Mouse (Mus musculus) frontal cortex, adult 2 months (tissue): ENCODE results near the gene Pm20d2. TPM values are rescaled to one million over a fixed set of nuclear protein-coding genes. Genes with fewer than 3 reads are reported as not detected.

Experiments
- DNase-seq, 2 experiments: peaks; one replicate each; pipeline ENCODE4 v3.0.0; 2022; ENCODE audit warnings: low spot score in 1 of 2; ENCODE audit errors: extremely low spot score in 1 of 2
- polyA plus RNA-seq: library from polyadenylated mRNA; depleted of rRNA; stranded (reverse); fragments of >200 nt; gene quantifications from 2 replicates; pipeline ENCODE4 v1.2.3, GENCODE M21; 2012; rRNA removed

Gene Pm20d2
- 3.9 and 4.5 TPM in 2 replicates for polyA plus RNA-seq

DNA sequence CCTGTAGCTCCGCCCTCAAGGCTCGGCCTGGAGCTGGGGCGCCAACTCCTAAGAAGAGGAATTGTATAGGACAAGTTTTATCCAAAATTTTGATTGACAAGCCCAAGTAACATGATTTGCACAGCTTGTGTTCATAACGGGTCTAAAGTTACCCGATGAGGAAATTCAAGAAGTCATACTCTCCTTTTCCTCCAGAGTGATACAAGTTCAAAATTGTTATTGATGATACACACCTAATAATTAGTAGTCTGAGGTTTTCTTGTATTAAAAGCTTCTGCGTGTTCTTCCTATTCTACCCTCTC is at the start of gene Pm20d2:
Pm20d2 (minus strand) TSS at position 3 of the 302 bp plus-strand sequence.
- no peak for DNase-seq

DNA sequence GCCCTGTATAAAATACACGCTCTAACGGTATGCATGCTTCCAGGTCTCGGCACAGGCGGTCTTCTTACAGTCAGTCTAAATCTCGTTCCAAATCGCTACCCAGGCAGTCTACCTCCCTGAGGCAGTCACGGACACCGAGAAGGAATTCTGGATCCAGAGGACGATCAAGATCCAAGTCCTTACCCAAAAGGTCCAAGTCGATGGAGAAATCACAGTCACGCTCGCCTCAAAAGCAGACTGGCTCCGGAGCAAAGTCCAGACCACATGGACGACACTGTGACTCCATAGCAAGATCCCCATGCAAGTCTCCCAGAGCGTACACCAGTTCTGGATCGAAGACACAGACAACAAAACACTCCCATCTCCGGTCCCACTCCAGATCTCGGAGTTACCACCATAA is 41.3 kb upstream of the Pm20d2 start:
- DNase-seq, result no peak

DNA sequence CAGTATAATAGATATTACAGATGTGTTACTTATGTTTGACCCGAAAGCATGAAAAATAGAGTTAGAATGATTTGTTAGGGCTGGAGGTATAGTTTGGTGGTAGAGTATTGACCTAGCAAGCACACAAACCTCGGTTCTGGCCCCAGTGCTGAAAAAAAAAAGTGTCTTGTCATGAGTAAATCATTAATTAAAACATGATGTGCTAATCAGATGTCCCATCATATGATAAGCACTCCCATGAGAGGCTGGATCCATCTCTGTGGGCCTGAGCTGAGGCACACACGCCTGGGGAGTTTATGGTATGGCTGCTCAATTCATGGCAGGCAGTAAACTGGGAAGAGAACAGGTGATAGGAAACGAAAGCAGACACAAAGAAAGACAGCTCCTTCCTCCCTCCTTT is 40.1 kb upstream of the Pm20d2 start:
- DNase-seq, result no peak

DNA sequence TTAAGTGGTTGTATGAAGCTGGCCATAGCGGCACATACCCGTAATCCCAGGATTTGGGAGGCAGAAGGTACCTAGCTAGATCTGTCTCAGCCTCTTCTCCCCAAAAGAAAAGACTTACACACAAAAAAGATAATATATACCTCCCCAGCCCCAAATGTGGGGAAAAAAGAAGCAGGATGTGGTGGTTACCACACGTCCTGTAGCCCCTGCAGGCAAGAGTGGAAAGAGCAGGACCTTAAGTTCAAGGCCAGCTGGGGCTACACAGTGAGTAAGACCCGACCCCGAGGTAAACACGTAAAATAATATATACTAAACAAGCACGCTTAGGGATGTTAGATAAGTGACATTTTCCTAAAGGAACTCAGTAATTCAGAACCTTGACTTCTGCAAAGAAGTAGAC is 37.6 kb upstream of the Pm20d2 start:
- DNase-seq, result no peak

DNA sequence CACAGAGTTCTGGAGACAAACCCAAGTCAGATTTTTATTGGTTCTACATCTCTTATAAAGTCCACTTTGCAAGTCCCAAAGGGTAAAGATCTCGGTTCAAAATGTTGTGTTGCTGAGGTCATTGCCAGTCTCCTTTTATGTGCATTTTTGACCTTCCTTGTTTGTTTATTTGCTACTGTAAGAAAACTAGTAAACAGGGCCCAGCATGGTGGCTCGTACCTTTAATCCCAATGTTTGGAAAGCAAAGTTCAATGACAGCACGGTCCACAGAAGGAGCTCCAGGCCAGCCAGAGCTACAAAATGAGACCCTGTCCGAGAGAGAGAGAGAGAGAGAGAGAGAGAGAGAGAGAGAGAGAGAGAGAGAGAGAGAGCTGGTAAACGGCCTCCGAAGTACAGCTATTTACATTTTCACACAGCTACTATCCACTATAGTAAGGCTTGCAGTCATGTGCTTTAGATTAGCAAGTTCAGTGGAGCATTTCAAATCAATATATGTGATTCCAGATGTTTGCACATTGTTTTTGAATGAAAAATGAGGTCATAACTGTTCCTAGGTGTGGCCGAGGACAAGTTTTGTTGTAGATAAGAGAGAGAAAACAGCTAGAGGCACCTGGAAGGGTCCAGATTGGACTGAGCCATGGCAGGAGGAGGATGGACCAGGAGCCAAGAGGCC is 34.6 kb upstream of the Pm20d2 start:
- DNase-seq, result no peak

DNA sequence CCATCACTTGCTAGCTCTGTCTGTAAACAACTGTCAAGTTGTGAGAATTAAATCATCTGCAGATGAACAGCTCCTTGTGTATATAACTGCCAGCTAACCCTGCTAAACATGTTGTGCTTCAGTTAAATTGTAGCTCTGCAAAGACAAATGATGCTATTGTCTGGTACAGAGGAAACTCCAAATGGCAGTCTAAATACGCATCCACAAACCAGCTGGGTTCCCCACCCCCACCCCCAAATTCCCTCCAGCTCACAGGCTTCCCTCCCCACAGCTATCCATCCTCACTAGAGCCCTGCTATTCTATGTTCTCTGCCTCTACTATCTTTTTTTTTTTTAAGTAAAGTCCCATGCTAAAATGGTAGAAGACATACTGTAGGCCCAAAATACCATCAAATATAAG is 32.3 kb upstream of the Pm20d2 start:
- DNase-seq, result no peak

DNA sequence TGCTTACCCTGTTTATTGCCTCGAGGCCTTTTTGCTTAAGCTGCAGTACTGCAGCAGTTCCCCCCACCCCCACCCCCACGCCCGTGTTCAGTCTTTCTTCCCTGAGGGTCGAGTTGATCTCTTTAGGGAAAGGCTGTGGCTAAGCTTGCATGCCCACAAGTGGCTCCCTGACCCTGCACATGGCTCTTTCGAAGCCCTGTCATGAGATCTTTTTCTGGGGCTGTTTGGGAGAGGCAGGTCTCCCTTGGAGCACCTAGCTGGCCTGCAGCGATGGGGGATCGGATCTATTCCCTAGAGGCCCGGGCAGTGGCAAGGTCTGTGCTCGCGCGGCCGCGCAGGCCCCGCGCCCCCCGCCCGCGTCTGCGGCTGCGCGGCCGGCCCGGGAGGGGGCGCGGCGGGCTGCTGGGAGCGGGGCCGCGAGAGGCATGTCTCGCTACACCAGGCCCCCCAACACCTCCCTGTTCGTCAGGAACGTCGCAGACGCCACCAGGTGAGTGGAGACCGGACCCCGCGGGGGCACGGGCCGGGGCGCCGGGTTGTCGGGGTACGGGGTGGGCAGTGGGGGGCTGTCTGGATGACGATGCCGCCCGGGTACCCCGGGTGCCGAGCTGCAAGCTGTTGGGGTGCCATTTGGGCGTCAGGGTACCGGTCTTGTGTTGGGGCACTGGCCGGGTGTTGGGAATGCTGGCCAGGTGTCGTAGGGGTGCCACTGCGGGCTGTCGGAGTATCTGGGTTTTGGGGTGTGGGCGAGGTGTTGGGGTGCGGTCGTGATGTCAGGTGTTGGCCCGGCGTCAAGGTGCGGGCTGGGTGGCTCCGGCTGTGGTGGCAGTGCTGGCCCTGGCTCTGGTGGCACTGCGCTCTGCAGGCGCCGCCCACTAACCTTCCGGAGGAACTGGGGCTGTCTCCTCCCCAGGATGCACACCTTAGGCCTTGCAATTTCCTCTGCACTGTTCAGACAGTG is 19.6 kb upstream of the Pm20d2 start, which contains the start of gene Srsf12:
Srsf12 (plus strand) TSS at position 111 of the 961 bp plus-strand sequence.
- DNase-seq, result peak; percentile 14 to 57

DNA sequence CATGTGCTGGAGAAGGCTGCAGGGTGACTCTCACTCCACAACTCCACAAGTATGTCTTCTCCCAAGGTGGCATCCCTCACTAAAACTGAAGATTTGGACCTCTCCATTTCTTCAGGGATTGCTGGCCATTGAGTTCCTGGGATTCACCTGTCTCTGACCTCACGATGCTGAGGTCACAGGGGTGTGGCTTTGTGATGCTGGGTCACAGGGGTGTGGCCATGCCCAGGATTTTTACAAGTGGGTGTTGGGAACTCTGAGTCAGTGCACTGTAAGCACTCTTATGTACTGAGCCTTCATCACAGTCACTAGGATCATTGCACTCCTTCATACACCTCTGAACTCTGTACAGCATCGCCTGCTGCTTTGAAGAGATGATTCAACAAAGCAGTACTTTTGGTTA is 18.0 kb upstream of the Pm20d2 start:
- no peak for DNase-seq

DNA sequence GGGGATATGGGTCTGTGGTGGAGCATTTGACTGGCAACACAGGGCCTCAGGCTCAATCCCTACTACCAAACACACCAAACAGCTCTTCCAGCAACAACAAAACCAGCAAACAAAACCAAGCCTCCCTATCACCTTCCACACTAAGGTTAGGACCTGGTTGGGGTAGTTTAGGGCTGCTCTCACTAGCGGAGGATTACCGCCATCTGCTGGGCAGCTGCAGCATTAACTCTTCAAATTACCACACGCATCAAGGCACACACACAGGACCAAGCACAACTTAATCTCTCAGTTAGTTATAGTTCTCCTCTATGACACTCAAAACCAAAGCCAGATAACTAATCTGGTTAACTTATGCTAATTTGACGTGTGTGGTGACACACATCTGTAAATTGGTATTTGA is 15.1 kb upstream of the Pm20d2 start:
- DNase-seq, result peak in 1 of 2 experiments; percentile 67

DNA sequence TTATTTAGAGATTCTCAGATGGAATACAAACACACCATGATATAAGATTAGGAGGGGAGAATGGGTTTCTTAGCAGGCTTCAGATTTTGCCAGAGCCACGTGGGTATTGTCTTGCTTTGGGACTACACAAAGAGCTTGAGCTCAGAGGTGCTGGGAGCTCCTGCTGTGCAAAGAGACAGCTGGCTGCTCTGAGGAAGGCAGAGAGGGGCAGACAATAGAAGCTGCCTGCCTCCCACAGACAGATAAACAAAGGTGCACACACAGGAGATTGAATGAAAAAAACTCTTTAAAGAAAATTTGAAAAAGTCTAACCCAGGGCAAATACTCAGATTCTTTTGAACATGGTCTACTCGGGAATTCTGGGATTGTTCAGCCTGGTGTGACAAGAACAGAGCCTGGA is 8.6 kb upstream of the Pm20d2 start:
- DNase-seq, result no peak

DNA sequence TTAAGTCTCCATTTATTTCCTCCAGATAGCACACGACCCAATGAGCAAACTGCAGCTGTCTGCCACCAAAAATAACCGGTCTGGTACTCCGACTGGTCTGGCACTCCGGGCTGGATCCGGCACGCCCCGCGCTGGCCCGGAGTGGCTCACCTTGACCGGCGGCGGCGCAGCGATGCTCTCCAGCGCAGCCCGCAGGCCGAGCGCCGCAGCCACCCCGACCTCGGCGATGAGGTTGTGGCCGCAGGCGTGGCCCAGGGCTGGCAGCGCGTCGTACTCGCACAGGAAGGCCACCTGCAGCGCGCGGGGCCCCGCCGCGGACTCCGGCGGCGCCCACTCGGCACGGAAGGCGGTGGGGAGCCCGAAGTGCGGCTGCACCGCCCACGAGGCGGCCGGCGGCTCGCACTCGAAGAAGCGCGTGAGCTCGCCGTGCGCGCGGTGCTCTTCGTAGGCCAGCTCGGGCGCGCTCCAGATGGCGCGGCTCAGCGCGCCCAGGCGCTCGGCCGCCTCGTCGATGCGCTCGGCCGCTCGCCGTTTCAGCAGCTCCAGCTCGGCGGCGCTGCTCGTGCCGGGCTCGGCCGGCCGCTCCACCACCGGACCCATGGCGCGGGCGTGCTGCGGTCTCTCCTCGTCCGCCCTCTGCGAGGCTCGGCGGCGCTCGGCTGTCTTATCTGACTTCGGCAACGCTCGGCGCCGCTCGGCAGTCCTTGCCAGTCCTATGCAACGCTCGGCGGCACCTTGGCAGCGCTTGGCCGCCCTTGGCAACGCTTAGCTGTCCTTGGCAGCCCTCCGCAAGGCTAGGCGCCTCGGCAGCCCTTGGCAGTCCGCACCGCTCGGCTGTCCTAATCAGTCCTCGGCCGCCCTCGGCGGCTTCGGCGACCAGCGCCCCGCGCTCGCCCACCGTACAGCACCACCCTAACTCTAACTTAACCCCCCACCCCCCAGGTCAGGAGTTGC is 479 bp downstream of the Pm20d2 start:
- peak; percentile 68 to 86 for DNase-seq

DNA sequence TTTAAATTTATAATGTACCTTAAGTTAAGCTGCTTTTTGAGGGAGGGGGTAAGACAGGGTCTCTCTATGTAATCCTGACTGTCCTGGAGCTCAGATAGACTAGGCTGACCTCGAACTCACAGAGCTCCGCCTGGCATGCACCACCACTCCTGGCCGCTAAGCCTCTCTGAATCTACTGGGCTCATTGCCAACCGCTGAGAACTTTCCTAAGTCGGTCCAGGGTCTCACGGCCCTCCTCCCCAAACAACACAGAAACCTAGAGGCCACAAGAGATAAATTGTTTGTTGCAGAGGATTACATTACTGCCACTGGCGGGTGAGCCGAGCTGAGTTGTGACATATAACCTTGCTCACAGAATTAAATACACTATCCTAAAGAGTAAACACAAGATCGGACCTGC is 1.4 kb downstream of the Pm20d2 start:
- DNase-seq, result peak in 1 of 2 experiments; percentile 25

DNA sequence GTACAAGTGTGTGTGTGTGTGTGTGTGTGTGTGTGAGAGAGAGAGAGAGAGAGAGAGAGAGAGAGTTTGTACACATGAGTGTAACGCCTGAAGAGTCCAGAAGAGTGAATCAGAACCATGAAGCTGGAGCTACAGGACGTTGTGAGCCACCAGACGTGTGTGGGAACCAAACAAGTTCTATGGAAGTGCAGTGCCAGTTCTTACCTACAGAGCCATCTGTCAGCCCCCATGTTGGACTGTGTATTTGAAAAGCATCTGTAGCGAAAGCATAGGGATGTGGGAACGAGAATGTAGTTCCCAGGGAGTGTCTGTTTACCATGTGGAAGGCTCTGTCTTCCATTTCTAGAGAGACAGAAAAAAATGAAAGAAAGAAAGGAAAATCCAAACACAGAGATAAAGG is 6.1 kb downstream of the Pm20d2 start:
- DNase-seq, result peak in 1 of 2 experiments; percentile 34

DNA sequence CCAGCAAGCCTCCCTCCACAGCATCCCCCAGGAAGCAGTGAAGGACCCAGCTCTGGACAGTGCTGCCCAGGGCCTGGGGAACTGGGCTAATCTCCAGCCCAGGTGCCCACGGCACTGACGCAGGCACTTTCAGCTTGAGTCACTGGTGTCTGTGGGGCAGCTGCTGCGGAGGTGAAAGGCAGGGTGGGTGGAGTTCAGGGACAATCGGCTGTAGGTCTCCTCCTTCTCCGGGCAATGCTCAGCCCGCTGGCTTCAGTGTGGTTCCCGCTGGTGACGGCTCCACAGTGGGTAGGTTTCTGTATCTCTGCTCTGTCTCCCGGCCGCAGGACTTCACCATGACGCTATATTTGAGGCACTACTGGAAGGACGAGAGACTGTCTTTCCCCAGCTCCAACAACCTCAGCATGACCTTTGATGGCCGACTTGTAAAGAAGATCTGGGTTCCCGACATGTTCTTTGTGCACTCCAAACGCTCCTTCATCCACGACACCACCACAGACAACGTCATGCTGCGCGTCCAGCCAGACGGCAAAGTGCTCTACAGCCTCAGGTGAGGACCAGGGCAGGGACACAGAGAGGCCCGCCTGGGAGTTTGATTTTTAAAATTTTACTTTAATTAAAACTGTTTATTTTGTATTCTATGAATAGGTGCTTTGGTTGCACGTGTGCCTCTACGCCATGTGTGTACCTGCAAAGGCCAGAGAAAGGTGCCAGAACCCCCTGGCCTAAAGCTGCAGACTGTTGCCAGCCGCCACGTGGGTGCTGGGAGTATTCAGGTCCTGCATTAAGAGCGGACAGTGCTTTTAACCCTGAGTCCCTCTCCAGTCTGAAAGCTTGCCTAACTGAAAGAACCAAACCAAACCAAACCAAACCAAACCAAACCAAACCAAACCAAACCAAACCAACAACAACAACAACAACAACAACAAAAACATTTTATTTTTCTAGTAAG is 37.2 kb downstream of the Pm20d2 start:
- no peak for DNase-seq

DNA sequence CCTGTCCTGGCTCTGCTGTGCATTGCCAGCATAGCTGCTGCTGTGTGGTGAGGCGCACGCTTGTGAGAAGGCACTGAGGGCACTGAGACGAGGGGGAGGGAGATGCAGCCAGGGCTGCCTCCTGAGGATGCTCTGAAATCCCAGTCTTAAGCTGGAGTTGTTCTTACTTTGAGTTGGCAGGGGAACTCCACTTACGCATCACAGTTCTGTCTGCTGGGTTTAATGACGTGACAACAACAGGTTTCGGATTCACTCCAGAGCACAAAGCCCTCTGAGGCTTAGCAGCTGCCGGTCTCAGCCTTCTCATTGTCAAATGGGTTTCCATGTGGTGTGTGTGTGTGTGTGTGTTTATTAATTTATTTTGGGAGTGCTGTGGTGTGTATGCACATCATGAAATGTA is 40.4 kb downstream of the Pm20d2 start:
- no peak for DNase-seq

DNA sequence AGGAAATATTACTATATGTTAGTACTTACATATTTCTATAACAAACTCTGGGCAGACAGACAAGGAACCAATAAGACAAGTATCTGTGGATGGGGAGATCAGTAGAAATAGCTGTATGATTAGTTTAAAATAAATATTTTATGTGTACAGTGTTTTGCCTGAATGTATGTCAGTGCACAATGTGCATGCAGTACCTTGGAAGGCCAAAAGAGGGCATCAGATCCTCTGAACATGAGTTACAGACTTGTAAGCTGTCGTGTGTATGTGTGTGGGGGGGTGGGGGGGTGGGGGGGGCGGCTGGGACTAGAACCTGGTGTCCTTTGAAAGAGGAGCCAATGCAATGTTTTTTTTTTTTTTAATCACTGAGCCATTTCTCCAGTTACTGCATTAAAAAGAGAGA is 41.7 kb downstream of the Pm20d2 start:
- peak in 1 of 2 experiments; percentile 63 for DNase-seq

DNA sequence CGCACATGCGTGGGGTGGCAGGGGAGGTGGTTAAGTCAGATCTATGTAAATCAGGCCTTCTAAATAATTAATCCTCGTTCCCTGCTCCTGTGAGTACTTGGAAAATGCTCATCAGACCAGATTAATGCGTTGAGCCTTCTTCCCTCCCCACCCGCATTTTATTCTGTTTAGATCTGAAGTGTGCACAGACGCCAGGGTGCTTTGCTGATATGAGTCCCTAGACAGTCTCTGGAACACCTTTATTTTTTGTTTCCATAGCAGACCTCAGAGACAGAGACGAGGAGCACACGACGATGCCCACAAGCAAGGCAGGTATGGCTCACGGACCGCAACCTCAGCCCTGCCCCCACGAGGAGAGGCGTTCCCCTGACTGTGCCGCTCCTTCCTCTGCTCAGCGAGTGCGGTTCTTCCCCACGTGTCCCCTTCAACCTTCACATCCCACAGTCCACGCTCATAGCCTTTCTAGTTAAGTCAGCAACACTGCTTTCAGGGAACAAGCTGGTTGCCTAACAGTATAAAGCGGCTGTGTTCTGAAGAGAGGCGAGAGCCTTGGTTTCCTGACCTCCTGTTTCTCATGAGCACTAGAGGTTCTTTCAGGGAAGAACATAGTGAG is 42.8 kb downstream of the Pm20d2 start:
- no peak for DNase-seq

DNA sequence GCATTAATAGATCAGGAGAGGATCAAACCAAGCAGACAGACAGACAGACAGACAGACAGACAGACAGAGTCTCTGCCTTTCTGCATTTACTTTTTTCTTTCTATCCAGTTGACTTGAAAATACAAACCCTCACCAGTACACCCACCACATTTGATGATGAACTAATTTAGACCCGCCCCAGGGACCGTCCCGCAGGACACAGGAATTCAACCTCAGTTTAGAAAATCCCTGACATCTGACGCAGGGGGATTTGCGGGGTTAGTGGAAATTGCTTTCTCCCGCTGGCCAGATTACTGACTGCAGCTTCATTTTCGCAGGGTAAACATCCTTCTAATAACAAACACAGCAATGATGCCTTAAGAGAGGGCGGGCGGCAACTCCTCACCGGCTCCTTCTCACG is 57.3 kb downstream of the Pm20d2 start, which contains the start of gene Gabrr1:
Gabrr1 (plus strand) TSS at position 301 of the 400 bp plus-strand sequence.
- DNase-seq, result no peak
